Mouse (Mus musculus): ENCODE measurements around the gene Gm5105. TPM values are rescaled to one million over a fixed set of nuclear protein-coding genes. Genes with fewer than 3 reads are reported as not detected.

The Gm5105 gene
- not detected for polyA plus RNA-seq (2017; shearing (Covaris generic))

DNA sequence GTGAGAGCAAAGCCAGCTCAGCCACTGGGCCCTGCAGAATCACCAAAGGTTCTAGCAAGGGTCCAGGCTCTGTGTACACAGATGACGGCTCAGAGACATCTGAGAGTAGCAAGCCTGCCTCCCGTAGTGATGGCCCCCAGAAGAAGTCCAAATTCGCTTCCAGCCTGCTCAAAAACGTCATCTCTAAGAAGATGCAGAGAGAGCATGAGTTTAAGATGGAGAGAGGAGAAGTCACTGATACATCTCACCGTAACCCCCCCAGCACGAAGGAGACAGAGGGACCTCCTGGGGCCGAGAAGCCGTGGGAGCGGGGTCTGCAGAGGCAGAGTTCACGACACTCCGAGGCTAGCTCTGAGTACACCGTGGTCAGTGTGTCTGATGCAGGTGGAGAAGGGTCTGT lies at the start of gene Gm5105:
Gene Gm5105, minus strand, starts transcription at position 101 of the 400 bp plus-strand sequence.

DNA sequence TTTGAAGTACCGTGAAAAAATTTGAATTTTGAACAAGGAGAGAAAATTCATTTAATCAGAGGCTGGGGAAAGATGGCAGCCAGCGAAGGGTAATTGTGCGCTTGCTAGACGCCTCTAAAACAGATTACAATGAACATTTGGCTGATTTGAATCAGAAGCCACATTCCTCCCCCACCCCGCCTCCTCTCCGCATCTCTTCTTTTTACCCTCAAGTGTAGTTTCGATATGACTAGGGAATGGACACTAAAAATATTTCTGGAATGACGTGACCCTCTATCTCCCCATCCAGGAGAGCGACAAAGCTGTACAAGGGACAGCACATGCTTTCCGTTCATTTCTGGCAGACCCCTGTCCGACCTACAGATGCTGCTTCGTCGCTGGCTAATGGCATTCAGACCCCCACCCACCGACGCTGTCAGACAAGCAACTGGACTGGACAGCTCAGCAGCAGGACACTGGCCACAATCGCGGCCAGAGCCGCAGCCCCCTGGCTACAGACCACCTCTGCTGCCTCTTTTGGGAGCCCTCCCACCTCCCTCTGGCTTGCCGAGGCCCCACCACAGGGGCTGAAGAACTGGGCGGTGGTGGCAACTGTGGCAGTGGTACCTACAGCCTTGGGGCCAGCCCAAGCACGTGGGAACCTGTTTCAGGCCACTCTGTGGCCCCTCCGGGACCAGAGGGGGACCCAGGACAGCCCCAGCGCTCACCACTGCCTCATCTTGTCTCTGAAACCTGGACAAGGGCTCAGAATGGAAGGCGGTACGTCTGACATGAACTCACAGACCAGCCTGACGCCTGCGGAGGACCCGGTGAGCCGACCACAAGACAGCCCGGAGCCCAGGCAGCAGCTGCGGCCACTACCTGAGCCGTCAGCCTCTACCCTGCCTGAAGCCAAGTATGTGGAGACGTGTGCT lies 2.2 kb downstream of the Gm5105 start, which contains the start of gene 1110002E22Rik:
Gene 1110002E22Rik, plus strand, starts transcription at position 321 of the 914 bp plus-strand sequence.

Other genes with a start within 250 kb of the Gm5105 start
- gene H2afz, start 202.9 kb downstream of the Gm5105 start, polyA plus RNA-seq (2017; shearing (Covaris generic)): 1,063 TPM
- 9.4 TPM for gene Dnajb14, start 199.7 kb downstream of the Gm5105 start, polyA plus RNA-seq (2017; shearing (Covaris generic))
- 73.1 TPM for gene Lamtor3, start 148.9 kb downstream of the Gm5105 start, polyA plus RNA-seq (2017; shearing (Covaris generic))
- 63.9 TPM for gene Dapp1, start 85.8 kb downstream of the Gm5105 start, polyA plus RNA-seq (2017; shearing (Covaris generic))
- not detected for gene 1110002E22Rik, start 2.3 kb downstream of the Gm5105 start, polyA plus RNA-seq (2017; shearing (Covaris generic))
- gene Trmt10a, start 76.1 kb upstream of the Gm5105 start, polyA plus RNA-seq (2017; shearing (Covaris generic)): 3.3 TPM
- gene Mttp, start 77.6 kb upstream of the Gm5105 start, polyA plus RNA-seq (2017; shearing (Covaris generic)): 3.0 TPM
- gene 4930579F01Rik, start 126.4 kb upstream of the Gm5105 start, polyA plus RNA-seq (2017; shearing (Covaris generic)): not detected
- 0.77 TPM for gene Adh7, start 150.4 kb upstream of the Gm5105 start, polyA plus RNA-seq (2017; shearing (Covaris generic))
- gene Adh1, start 193.6 kb upstream of the Gm5105 start, polyA plus RNA-seq (2017; shearing (Covaris generic)): not detected
- gene Adh6a, start 245.9 kb upstream of the Gm5105 start, polyA plus RNA-seq (2017; shearing (Covaris generic)): not detected

Measured in effector memory CD4-positive, alpha-beta T cell, adult 7 months (primary cell).